Mouse (Mus musculus) limb, embryonic 15.5 days (tissue): ENCODE measurements around the gene Aatk. TPM values are rescaled to one million over a fixed set of nuclear protein-coding genes. Genes with fewer than 3 reads are reported as not detected.

Experiments used
- ATAC-seq: fragments of 200-750 bp; cut with Nextera tagmentation; 2 replicates; pipeline ENCODE4 v1.8.0; 2017; ENCODE audit warnings: low read depth, moderate TSS enrichment; ENCODE audit not compliant: insufficient number of reproducible peaks, low FRiP score, low TSS enrichment
- H3K27ac ChIP-seq: fragments of 300-500 bp; sonication (generic); 2 replicates; pipeline ENCODE4 v1.5.1; 2015; ENCODE audit warnings: moderate library complexity, mild to moderate bottlenecking, inconsistent platforms
- H3K27me3 ChIP-seq: fragments of 300-500 bp; sonication (generic); 2 replicates; pipeline ENCODE4 v1.6.1; 2015; ENCODE audit warnings: inconsistent platforms
- H3K36me3 ChIP-seq: fragments of 300-500 bp; sonication (generic); 2 replicates; pipeline ENCODE4 v1.6.1; 2015; ENCODE audit warnings: inconsistent platforms
- H3K4me1 ChIP-seq: fragments of 300-500 bp; sonication (generic); 2 replicates; pipeline ENCODE4 v1.6.1; 2015; ENCODE audit warnings: inconsistent platforms
- H3K4me2 ChIP-seq: fragments of 300-500 bp; sonication (generic); 2 replicates; pipeline ENCODE4 v1.6.1; 2015; ENCODE audit warnings: mild to moderate bottlenecking, inconsistent platforms
- H3K4me3 ChIP-seq: fragments of 300-500 bp; sonication (generic); 2 replicates; pipeline ENCODE4 v1.5.1; 2015; ENCODE audit warnings: mild to moderate bottlenecking, inconsistent platforms
- H3K9ac ChIP-seq: fragments of 300-500 bp; sonication (generic); 2 replicates; pipeline ENCODE4 v1.6.1; 2015; ENCODE audit warnings: inconsistent platforms
- H3K9me3 ChIP-seq: fragments of 300-500 bp; sonication (generic); 2 replicates; pipeline ENCODE4 v1.6.1; 2016; ENCODE audit warnings: inconsistent platforms
- WGBS: fragments of 180-500 bp; shearing (Covaris S2); methylation state at CpG from one replicate; pipeline ENCODE4 v1.1.7; 2015; 5-methylcytosine and 5-hydroxymethylcytosine counted together
- polyA plus RNA-seq: library from polyadenylated mRNA; unstranded; fragments of >200 nt; fragmentation: Nextera tagmentation; extraction: Ambion mirVana; gene quantifications from 2 replicates; pipeline ENCODE4 v1.2.1, GENCODE M21; 2015

The Aatk gene
- polyA plus RNA-seq, 1 experiment from 2014 or later, result 6.1 TPM

GRCm38 (mm10) chr11:120070286-120070930, 23.4 kb upstream of the Aatk start:
- no peak for ATAC-seq
- WGBS, result 93% methylated on average over 27 of the region's 27 CpGs
- no peak overlapping the region for H3K4me3 ChIP-seq
- H3K4me1 ChIP-seq, result peaks cover 8% of the 10 kb centered on the region; the same call in 1 of the 2 replicates
- no peaks in the 10 kb centered on the region for H3K9me3 ChIP-seq
- no peak overlapping the region for H3K27ac ChIP-seq
- H3K27me3 ChIP-seq, result no peaks in the 10 kb centered on the region
- peaks cover 93% of the 10 kb centered on the region for H3K36me3 ChIP-seq
- no peak overlapping the region for H3K9ac ChIP-seq
- no peak overlapping the region for H3K4me2 ChIP-seq

GRCm38 (mm10) chr11:120069261-120069660, 22.3 kb upstream of the Aatk start:
- no peak overlapping the region for H3K4me3 ChIP-seq
- H3K27me3 ChIP-seq, result no peaks in the 10 kb centered on the region
- no peak overlapping the region for H3K4me2 ChIP-seq
- H3K9me3 ChIP-seq, result no peaks in the 10 kb centered on the region
- H3K27ac ChIP-seq, result no peak overlapping the region
- ATAC-seq, result no peak
- 36% methylated on average over 11 of the region's 11 CpGs for WGBS
- H3K36me3 ChIP-seq, result peaks cover 99% of the 10 kb centered on the region
- no peak overlapping the region for H3K9ac ChIP-seq
- peaks cover 5% of the 10 kb centered on the region; the same call in 1 of the 2 replicates for H3K4me1 ChIP-seq

GRCm38 (mm10) chr11:120067834-120068233, 20.9 kb upstream of the Aatk start:
- H3K36me3 ChIP-seq, result peaks cover 95% of the 10 kb centered on the region
- WGBS, result 54% methylated on average over 17 of the region's 17 CpGs
- no peaks in the 10 kb centered on the region for H3K27me3 ChIP-seq
- H3K4me2 ChIP-seq, result no peak overlapping the region
- ATAC-seq, result no peak
- no peak overlapping the region for H3K4me3 ChIP-seq
- H3K9ac ChIP-seq, result no peak overlapping the region
- no peak overlapping the region for H3K27ac ChIP-seq
- H3K9me3 ChIP-seq, result no peaks in the 10 kb centered on the region
- H3K4me1 ChIP-seq, result peaks cover 5% of the 10 kb centered on the region; the same call in 1 of the 2 replicates

GRCm38 (mm10) chr11:120065291-120065690, 18.3 kb upstream of the Aatk start:
- no peak overlapping the region for H3K27ac ChIP-seq
- 34% methylated on average over 10 of the region's 10 CpGs for WGBS
- H3K36me3 ChIP-seq, result peaks cover 70% of the 10 kb centered on the region
- no peaks in the 10 kb centered on the region for H3K27me3 ChIP-seq
- ATAC-seq, result no peak
- H3K4me3 ChIP-seq, result no peak overlapping the region
- H3K4me2 ChIP-seq, result no peak overlapping the region
- peaks cover 5% of the 10 kb centered on the region; the same call in 1 of the 2 replicates for H3K4me1 ChIP-seq
- H3K9me3 ChIP-seq, result no peaks in the 10 kb centered on the region
- H3K9ac ChIP-seq, result no peak overlapping the region

GRCm38 (mm10) chr11:120064668-120065040, 17.7 kb upstream of the Aatk start:
- Histone ChIP-seq H3K9ac (no peak overlapping the region), H3K4me1 (peaks cover 4% of the 10 kb centered on the region; the same call in 1 of the 2 replicates), H3K9me3 (no peaks in the 10 kb centered on the region), H3K4me2 (no peak overlapping the region), H3K27me3 (no peaks in the 10 kb centered on the region), H3K4me3 (no peak overlapping the region), H3K27ac (no peak overlapping the region), H3K36me3 (peaks cover 63% of the 10 kb centered on the region)
- no peak for ATAC-seq
- 91% methylated on average over 11 of the region's 11 CpGs for whole genome bisulfite sequencing

GRCm38 (mm10) chr11:120064006-120064667, 17.2 kb upstream of the Aatk start:
- Histone ChIP-seq H3K4me2 (no peak overlapping the region), H3K4me1 (no peaks in the 10 kb centered on the region), H3K36me3 (peaks cover 58% of the 10 kb centered on the region), H3K9me3 (no peaks in the 10 kb centered on the region), H3K27me3 (no peaks in the 10 kb centered on the region), H3K4me3 (no peak overlapping the region), H3K9ac (no peak overlapping the region), H3K27ac (no peak overlapping the region)
- 0 out of 2 replicates have a peak, but pooled peaks have one; percentile 16 for ATAC-seq
- 84% methylated on average over 13 of the region's 13 CpGs for WGBS

GRCm38 (mm10) chr11:120063326-120063725, 16.4 kb upstream of the Aatk start:
- H3K27ac ChIP-seq, result no peak overlapping the region
- H3K9me3 ChIP-seq, result no peaks in the 10 kb centered on the region
- H3K27me3 ChIP-seq, result no peaks in the 10 kb centered on the region
- H3K4me2 ChIP-seq, result no peak overlapping the region
- H3K9ac ChIP-seq, result no peak overlapping the region
- WGBS, result 84% methylated on average over 5 of the region's 5 CpGs
- no peak overlapping the region for H3K4me3 ChIP-seq
- no peaks in the 10 kb centered on the region for H3K4me1 ChIP-seq
- ATAC-seq, result no peak
- H3K36me3 ChIP-seq, result peaks cover 50% of the 10 kb centered on the region

GRCm38 (mm10) chr11:120060634-120061033, 13.7 kb upstream of the Aatk start:
- H3K9ac ChIP-seq, result no peak overlapping the region
- peaks cover 23% of the 10 kb centered on the region; the same call in 1 of the 2 replicates for H3K36me3 ChIP-seq
- no peaks in the 10 kb centered on the region; the same call in 1 of the 2 replicates for H3K4me1 ChIP-seq
- no peaks in the 10 kb centered on the region for H3K27me3 ChIP-seq
- no peaks in the 10 kb centered on the region for H3K9me3 ChIP-seq
- WGBS, result 75% methylated on average over 8 of the region's 8 CpGs
- no peak for ATAC-seq
- H3K27ac ChIP-seq, result no peak overlapping the region
- H3K4me2 ChIP-seq, result no peak overlapping the region
- H3K4me3 ChIP-seq, result no peak overlapping the region

- H3K36me3 ChIP-seq, result no peaks in the 10 kb centered on the region
- no peak for ATAC-seq
- no peaks in the 10 kb centered on the region for H3K27me3 ChIP-seq
- H3K4me3 ChIP-seq, result no peak overlapping the region
- H3K27ac ChIP-seq, result no peak overlapping the region
- no peaks in the 10 kb centered on the region for H3K9me3 ChIP-seq
- no peak overlapping the region for H3K4me2 ChIP-seq
- 78% methylated on average over 12 of the region's 12 CpGs for WGBS
- no peak overlapping the region for H3K9ac ChIP-seq
- H3K4me1 ChIP-seq, result peaks cover 6% of the 10 kb centered on the region
These were observed 9.2 kb upstream of the Aatk start for GRCm38 (mm10) chr11:120055953-120056732.

GRCm38 (mm10) chr11:120053846-120054245, 6.9 kb upstream of the Aatk start:
- Histone ChIP-seq H3K36me3 (no peaks in the 10 kb centered on the region), H3K9me3 (no peaks in the 10 kb centered on the region), H3K9ac (no peak overlapping the region), H3K4me3 (no peak overlapping the region), H3K4me1 (peaks cover 8% of the 10 kb centered on the region), H3K27ac (no peak overlapping the region), H3K27me3 (peaks cover 8% of the 10 kb centered on the region; the same call in 1 of the 2 replicates), H3K4me2 (no peak overlapping the region)
- WGBS, result 89% methylated on average over 4 of the region's 4 CpGs
- no peak for ATAC-seq

GRCm38 (mm10) chr11:120052274-120052673, 5.3 kb upstream of the Aatk start:
- no peak overlapping the region for H3K4me2 ChIP-seq
- no peak overlapping the region for H3K27ac ChIP-seq
- peaks cover 24% of the 10 kb centered on the region for H3K27me3 ChIP-seq
- no peak overlapping the region for H3K4me3 ChIP-seq
- peak; percentile 59; the same call in 1 of the 2 replicates for ATAC-seq
- no peaks in the 10 kb centered on the region for H3K36me3 ChIP-seq
- no peak overlapping the region for H3K9ac ChIP-seq
- 58% methylated on average over 9 of the region's 9 CpGs for WGBS
- H3K9me3 ChIP-seq, result no peaks in the 10 kb centered on the region
- peaks cover 21% of the 10 kb centered on the region for H3K4me1 ChIP-seq
